Comparison of ENCODE assay signal across 7 mouse cellular contexts in genomic region chr14:59441472-59441805, GRCm38 (mm10). TPM values are rescaled to one million over a fixed set of nuclear protein-coding genes. Genes with fewer than 3 reads are reported as not detected.
DNase-seq lines count a peak whose midpoint lies in the region; ATAC-seq and TF ChIP-seq lines count a peak whose summit lies in the region.

No protein-coding gene starts in this region.

- TF ChIP-seq CTCF in lung, postnatal 0 days (IDR thresholded peaks at IDR 0.05), result no peak

- peak; percentile 42 for DNase-seq in lung, postnatal 0 days (ENCODE audit: low spot score)
- DNase-seq in lung, postnatal 14 days, result no peak
- peak; percentile 37 for DNase-seq in liver
- no peak for DNase-seq in spleen, adult 18-20 months
- no peak for DNase-seq in layer of hippocampus, postnatal 25 days (ENCODE audit: extremely low spot score in 1 of 2, low spot score in 1 of 2)

- no peaks in the 10 kb centered on the region for H3K36me3 ChIP-seq in lung, postnatal 0 days (ENCODE audit: insufficient read depth, low read length)
- H3K36me3 ChIP-seq in embryonic facial prominence, embryonic 15.5 days, result no peaks in the 10 kb centered on the region
- H3K36me3 ChIP-seq in stomach, embryonic 14.5 days (ENCODE audit: control insufficient read depth, insufficient read depth, low read length), result no peaks in the 10 kb centered on the region

- 8% methylated on average over 6 of the region's 6 CpGs for WGBS in lung, postnatal 0 days
- 8% methylated on average over 6 of the region's 6 CpGs for WGBS in embryonic facial prominence, embryonic 15.5 days
- WGBS in stomach, embryonic 14.5 days, result 11% methylated on average over 6 of the region's 6 CpGs

- TF ChIP-seq EP300 in lung, postnatal 0 days (IDR thresholded peaks at IDR 0.05), result no peak

- ATAC-seq in lung, postnatal 0 days, result no peak
- ATAC-seq in embryonic facial prominence, embryonic 15.5 days (ENCODE audit: insufficient number of reproducible peaks, low FRiP score, low TSS enrichment, low read depth), result no peak
- ATAC-seq in stomach, embryonic 14.5 days (ENCODE audit: insufficient number of reproducible peaks, insufficient read depth, low FRiP score, low read depth), result no peak

- no peaks in the 10 kb centered on the region for H3K9me3 ChIP-seq in lung, postnatal 0 days (ENCODE audit: low read length)
- no peaks in the 10 kb centered on the region for H3K9me3 ChIP-seq in embryonic facial prominence, embryonic 15.5 days (replicated peaks)
- H3K9me3 ChIP-seq in stomach, embryonic 14.5 days (ENCODE audit: control insufficient read depth, low read depth, low read length), result no peaks in the 10 kb centered on the region

- peak overlapping the region; percentile 82 for H3K4me3 ChIP-seq in lung, postnatal 0 days (ENCODE audit: low read depth, low read length)
- H3K4me3 ChIP-seq in embryonic facial prominence, embryonic 15.5 days (replicated peaks), result peak overlapping the region; percentile 93
- peak overlapping the region; percentile 63 for H3K4me3 ChIP-seq in stomach, embryonic 14.5 days (ENCODE audit: low read depth, low read length)

- H3K4me1 ChIP-seq in lung, postnatal 0 days (ENCODE audit: insufficient read depth, low read depth, low read length), result no peaks in the 10 kb centered on the region
- H3K4me1 ChIP-seq in embryonic facial prominence, embryonic 15.5 days, result peaks cover 2% of the 10 kb centered on the region; the same call in 1 of the 2 replicates
- H3K4me1 ChIP-seq in stomach, embryonic 14.5 days (ENCODE audit: control insufficient read depth, insufficient read depth, low read length), result no peaks in the 10 kb centered on the region

- H3K27me3 ChIP-seq in lung, postnatal 0 days (replicated peaks; ENCODE audit: insufficient read depth, low read length), result no peaks in the 10 kb centered on the region
- no peaks in the 10 kb centered on the region for H3K27me3 ChIP-seq in embryonic facial prominence, embryonic 15.5 days
- no peaks in the 10 kb centered on the region for H3K27me3 ChIP-seq in stomach, embryonic 14.5 days (ENCODE audit: control insufficient read depth, insufficient read depth, low read length)

- H3K27ac ChIP-seq in lung, postnatal 0 days (ENCODE audit: low read length), result peak overlapping the region; percentile 90
- peak overlapping the region; percentile 86 for H3K27ac ChIP-seq in embryonic facial prominence, embryonic 15.5 days (replicated peaks)
- no peak overlapping the region; the same call in 1 of the 2 replicates for H3K27ac ChIP-seq in stomach, embryonic 14.5 days (ENCODE audit: low read length)

- peak overlapping the region; percentile 87 for H3K4me2 ChIP-seq in lung, postnatal 0 days (replicated peaks; ENCODE audit: low read depth, low read length)
- peak overlapping the region; percentile 79 for H3K4me2 ChIP-seq in embryonic facial prominence, embryonic 15.5 days (replicated peaks)
- peak overlapping the region; percentile 59 for H3K4me2 ChIP-seq in stomach, embryonic 14.5 days (replicated peaks; ENCODE audit: low read depth, low read length)

- peak overlapping the region; percentile 85 for H3K9ac ChIP-seq in lung, postnatal 0 days (replicated peaks; ENCODE audit: low read depth)
- peak overlapping the region; percentile 82 for H3K9ac ChIP-seq in embryonic facial prominence, embryonic 15.5 days
- H3K9ac ChIP-seq in stomach, embryonic 14.5 days (replicated peaks; ENCODE audit: low read depth, low read length), result peak overlapping the region; percentile 62; the same call in 1 of the 2 replicates

RNA-seq across cellular contexts. Expression of gene Cab39l, which starts 0.7 kb away (rescaled TPM):
- polyA plus RNA-seq in lung, postnatal 0 days (2015; fragmentation: Nextera tagmentation; extraction: Ambion mirVana), result 25.6 and 27.2 TPM in 2 replicates
- 34.9 and 39.8 TPM in 2 replicates for polyA plus RNA-seq in embryonic facial prominence, embryonic 15.5 days (2015; fragmentation: Nextera tagmentation; extraction: Ambion mirVana)
- polyA plus RNA-seq in stomach, embryonic 14.5 days (2014; fragmentation: Nextera tagmentation; extraction: Ambion mirVana), result 43.2 and 49.3 TPM in 2 replicates
- total RNA-seq in layer of hippocampus, postnatal 25 days (2021), result 10 to 100 TPM; 18.0 to 20.2 TPM

RNA-seq across cellular contexts. Expression of gene Setdb2, which starts 0.8 kb away (rescaled TPM):
- polyA plus RNA-seq in lung, postnatal 0 days (2015; fragmentation: Nextera tagmentation; extraction: Ambion mirVana), result 5.8 and 6.1 TPM in 2 replicates
- polyA plus RNA-seq in embryonic facial prominence, embryonic 15.5 days (2015; fragmentation: Nextera tagmentation; extraction: Ambion mirVana), result 9.2 and 10.0 TPM in 2 replicates
- polyA plus RNA-seq in stomach, embryonic 14.5 days (2014; fragmentation: Nextera tagmentation; extraction: Ambion mirVana), result 10.0 and 10.5 TPM in 2 replicates
- total RNA-seq in layer of hippocampus, postnatal 25 days (2021), result 1 to 10 TPM; 5.7 to 6.8 TPM

RNA-seq across cellular contexts. Expression of gene Phf11c, which starts 46.3 kb away (rescaled TPM):
- polyA plus RNA-seq in lung, postnatal 0 days (2015; fragmentation: Nextera tagmentation; extraction: Ambion mirVana), result 0.19 and 0.32 TPM in 2 replicates
- polyA plus RNA-seq in embryonic facial prominence, embryonic 15.5 days (2015; fragmentation: Nextera tagmentation; extraction: Ambion mirVana), result 0.46 and 0.51 TPM in 2 replicates
- polyA plus RNA-seq in stomach, embryonic 14.5 days (2014; fragmentation: Nextera tagmentation; extraction: Ambion mirVana), result 0.87 and 0.88 TPM in 2 replicates
- total RNA-seq in layer of hippocampus, postnatal 25 days (2021), result under 1 TPM; 0.47 to 0.49 TPM

Comparison
In these comparisons a context has a peak if more than half of its experiments do, and no peak if none do; other contexts are left out.
1. DNase-seq: peak in lung, postnatal 0 days (single experiment) and liver (single experiment); none in lung, postnatal 14 days (single experiment), spleen, adult 18-20 months (0 of 2) and layer of hippocampus, postnatal 25 days (0 of 2).
2. Peak in every context shown above with its lines, with median percentiles within 50 percentile points of each other: H3K4me2 ChIP-seq, H3K4me3 ChIP-seq and H3K9ac ChIP-seq.